Mouse (Mus musculus): Measurements from ENCODE around the gene Vamp8. TPM values are rescaled to one million over a fixed set of nuclear protein-coding genes. Genes with fewer than 3 reads are reported as not detected.

Vamp8 gene
- polyA plus RNA-seq, 1 experiment from 2014 or later = 69.6 TPM

GRCm38 (mm10) chr6:72374820-72375563, 15.5 kb downstream of the Vamp8 start:
- ATAC-seq (replicated peaks; ENCODE audit: insufficient number of reproducible peaks, low FRiP score, low TSS enrichment, low read depth) = no peak
- WGBS = 78% methylated on average over 15 of the region's 15 CpGs
- DNase-seq (ENCODE audit: low spot score) = no peak

GRCm38 (mm10) chr6:72374206-72374605, 16.3 kb downstream of the Vamp8 start:
- Histone ChIP-seq H3K4me2 (ENCODE audit: low read depth, low read length) (no peak overlapping the region), H3K9ac (replicated peaks; ENCODE audit: low read length) (no peak overlapping the region), H3K27me3 (ENCODE audit: control insufficient read depth, insufficient read depth, low read length) (no peaks in the 10 kb centered on the region; the same call in 1 of the 2 replicates), H3K36me3 (replicated peaks; ENCODE audit: control insufficient read depth, insufficient read depth, low read depth, low read length) (no peaks in the 10 kb centered on the region), H3K27ac (replicated peaks; ENCODE audit: low read depth, low read length) (no peak overlapping the region), H3K4me3 (ENCODE audit: low read depth, low read length) (no peak overlapping the region), H3K9me3 (replicated peaks; ENCODE audit: control insufficient read depth, low read length) (no peaks in the 10 kb centered on the region), H3K4me1 (ENCODE audit: control insufficient read depth, insufficient read depth, low read length) (no peaks in the 10 kb centered on the region)
- ATAC-seq (replicated peaks; ENCODE audit: insufficient number of reproducible peaks, low FRiP score, low TSS enrichment, low read depth) (no peak), DNase-seq (ENCODE audit: low spot score) (no peak)
- WGBS = 71% methylated on average over 7 of the region's 7 CpGs

More at GRCm38 (mm10) chr6:72374820-72375563, 15.5 kb downstream of the Vamp8 start:
- no peaks in the 10 kb centered on the region for H3K9me3 ChIP-seq (replicated peaks; ENCODE audit: control insufficient read depth, low read length)
- H3K36me3 ChIP-seq (replicated peaks; ENCODE audit: control insufficient read depth, insufficient read depth, low read depth, low read length) = no peaks in the 10 kb centered on the region
- no peaks in the 10 kb centered on the region for H3K4me1 ChIP-seq (ENCODE audit: control insufficient read depth, insufficient read depth, low read length)
- H3K27me3 ChIP-seq (ENCODE audit: control insufficient read depth, insufficient read depth, low read length) = peaks cover 2% of the 10 kb centered on the region; the same call in 1 of the 2 replicates
- H3K9ac ChIP-seq (replicated peaks; ENCODE audit: low read length) = no peak overlapping the region
- H3K4me2 ChIP-seq (ENCODE audit: low read depth, low read length) = no peak overlapping the region
- no peak overlapping the region for H3K4me3 ChIP-seq (ENCODE audit: low read depth, low read length)
- H3K27ac ChIP-seq (replicated peaks; ENCODE audit: low read depth, low read length) = no peak overlapping the region

GRCm38 (mm10) chr6:72373184-72373583, 17.3 kb downstream of the Vamp8 start:
- no peak for DNase-seq (ENCODE audit: low spot score)
- Histone ChIP-seq H3K27me3 (ENCODE audit: control insufficient read depth, insufficient read depth, low read length) (no peaks in the 10 kb centered on the region), H3K36me3 (replicated peaks; ENCODE audit: control insufficient read depth, insufficient read depth, low read depth, low read length) (no peaks in the 10 kb centered on the region), H3K27ac (replicated peaks; ENCODE audit: low read depth, low read length) (no peak overlapping the region), H3K9me3 (replicated peaks; ENCODE audit: control insufficient read depth, low read length) (no peaks in the 10 kb centered on the region), H3K9ac (replicated peaks; ENCODE audit: low read length) (no peak overlapping the region), H3K4me1 (ENCODE audit: control insufficient read depth, insufficient read depth, low read length) (no peaks in the 10 kb centered on the region), H3K4me3 (ENCODE audit: low read depth, low read length) (no peak overlapping the region), H3K4me2 (ENCODE audit: low read depth, low read length) (no peak overlapping the region)
- WGBS = 86% methylated on average over 4 of the region's 4 CpGs
- no peak for ATAC-seq (replicated peaks; ENCODE audit: insufficient number of reproducible peaks, low FRiP score, low TSS enrichment, low read depth)

- H3K9me3 ChIP-seq (replicated peaks; ENCODE audit: control insufficient read depth, low read length) = no peaks in the 10 kb centered on the region
- H3K36me3 ChIP-seq (replicated peaks; ENCODE audit: control insufficient read depth, insufficient read depth, low read depth, low read length) = no peaks in the 10 kb centered on the region
- no peak overlapping the region for H3K27ac ChIP-seq (replicated peaks; ENCODE audit: low read depth, low read length)
- no peak for ATAC-seq (replicated peaks; ENCODE audit: insufficient number of reproducible peaks, low FRiP score, low TSS enrichment, low read depth)
- H3K9ac ChIP-seq (replicated peaks; ENCODE audit: low read length) = no peak overlapping the region
- H3K27me3 ChIP-seq (ENCODE audit: control insufficient read depth, insufficient read depth, low read length) = no peaks in the 10 kb centered on the region
- WGBS = 20% methylated on average over 1 of the region's 1 CpGs
- H3K4me3 ChIP-seq (ENCODE audit: low read depth, low read length) = no peak overlapping the region
- DNase-seq (ENCODE audit: low spot score) = no peak
- H3K4me2 ChIP-seq (ENCODE audit: low read depth, low read length) = no peak overlapping the region
- H3K4me1 ChIP-seq (ENCODE audit: control insufficient read depth, insufficient read depth, low read length) = no peaks in the 10 kb centered on the region
Measured at GRCm38 (mm10) chr6:72371571-72371970, 18.9 kb downstream of the Vamp8 start.

GRCm38 (mm10) chr6:72371147-72371546, 19.4 kb downstream of the Vamp8 start:
- Histone ChIP-seq H3K4me3 (ENCODE audit: low read depth, low read length) (no peak overlapping the region), H3K4me2 (ENCODE audit: low read depth, low read length) (no peak overlapping the region), H3K4me1 (ENCODE audit: control insufficient read depth, insufficient read depth, low read length) (no peaks in the 10 kb centered on the region), H3K27me3 (ENCODE audit: control insufficient read depth, insufficient read depth, low read length) (no peaks in the 10 kb centered on the region), H3K36me3 (replicated peaks; ENCODE audit: control insufficient read depth, insufficient read depth, low read depth, low read length) (no peaks in the 10 kb centered on the region), H3K9me3 (replicated peaks; ENCODE audit: control insufficient read depth, low read length) (no peaks in the 10 kb centered on the region), H3K27ac (replicated peaks; ENCODE audit: low read depth, low read length) (no peak overlapping the region), H3K9ac (replicated peaks; ENCODE audit: low read length) (no peak overlapping the region)
- WGBS = 47% methylated on average over 5 of the region's 5 CpGs
- ATAC-seq (replicated peaks; ENCODE audit: insufficient number of reproducible peaks, low FRiP score, low TSS enrichment, low read depth) (no peak), DNase-seq (ENCODE audit: low spot score) (no peak)

GRCm38 (mm10) chr6:72370091-72370490, 20.4 kb downstream of the Vamp8 start:
- H3K27ac ChIP-seq (replicated peaks; ENCODE audit: low read depth, low read length) = no peak overlapping the region
- H3K9ac ChIP-seq (replicated peaks; ENCODE audit: low read length) = no peak overlapping the region
- H3K4me2 ChIP-seq (ENCODE audit: low read depth, low read length) = no peak overlapping the region
- WGBS = 83% methylated on average over 12 of the region's 12 CpGs
- H3K4me3 ChIP-seq (ENCODE audit: low read depth, low read length) = no peak overlapping the region
- H3K4me1 ChIP-seq (ENCODE audit: control insufficient read depth, insufficient read depth, low read length) = no peaks in the 10 kb centered on the region
- no peaks in the 10 kb centered on the region for H3K9me3 ChIP-seq (replicated peaks; ENCODE audit: control insufficient read depth, low read length)
- H3K36me3 ChIP-seq (replicated peaks; ENCODE audit: control insufficient read depth, insufficient read depth, low read depth, low read length) = no peaks in the 10 kb centered on the region
- H3K27me3 ChIP-seq (ENCODE audit: control insufficient read depth, insufficient read depth, low read length) = no peaks in the 10 kb centered on the region
- ATAC-seq (replicated peaks; ENCODE audit: insufficient number of reproducible peaks, low FRiP score, low TSS enrichment, low read depth) (no peak), DNase-seq (ENCODE audit: low spot score) (no peak)

GRCm38 (mm10) chr6:72369557-72369956, 20.9 kb downstream of the Vamp8 start:
- no peak overlapping the region for H3K9ac ChIP-seq (replicated peaks; ENCODE audit: low read length)
- no peak overlapping the region for H3K4me2 ChIP-seq (ENCODE audit: low read depth, low read length)
- no peak overlapping the region for H3K4me3 ChIP-seq (ENCODE audit: low read depth, low read length)
- no peaks in the 10 kb centered on the region for H3K9me3 ChIP-seq (replicated peaks; ENCODE audit: control insufficient read depth, low read length)
- no peak for ATAC-seq (replicated peaks; ENCODE audit: insufficient number of reproducible peaks, low FRiP score, low TSS enrichment, low read depth)
- no peaks in the 10 kb centered on the region for H3K4me1 ChIP-seq (ENCODE audit: control insufficient read depth, insufficient read depth, low read length)
- H3K27ac ChIP-seq (replicated peaks; ENCODE audit: low read depth, low read length) = no peak overlapping the region
- H3K27me3 ChIP-seq (ENCODE audit: control insufficient read depth, insufficient read depth, low read length) = no peaks in the 10 kb centered on the region
- WGBS = 83% methylated on average over 4 of the region's 4 CpGs
- DNase-seq (ENCODE audit: low spot score) = no peak
- H3K36me3 ChIP-seq (replicated peaks; ENCODE audit: control insufficient read depth, insufficient read depth, low read depth, low read length) = no peaks in the 10 kb centered on the region

- H3K27ac ChIP-seq (replicated peaks; ENCODE audit: low read depth, low read length) = no peak overlapping the region
- H3K27me3 ChIP-seq (ENCODE audit: control insufficient read depth, insufficient read depth, low read length) = no peaks in the 10 kb centered on the region
- no peaks in the 10 kb centered on the region for H3K36me3 ChIP-seq (replicated peaks; ENCODE audit: control insufficient read depth, insufficient read depth, low read depth, low read length)
- DNase-seq (ENCODE audit: low spot score) (no peak), ATAC-seq (replicated peaks; ENCODE audit: insufficient number of reproducible peaks, low FRiP score, low TSS enrichment, low read depth) (no peak)
- no peak overlapping the region for H3K4me2 ChIP-seq (ENCODE audit: low read depth, low read length)
- no peaks in the 10 kb centered on the region for H3K9me3 ChIP-seq (replicated peaks; ENCODE audit: control insufficient read depth, low read length)
- H3K9ac ChIP-seq (replicated peaks; ENCODE audit: low read length) = no peak overlapping the region
- WGBS = 79% methylated on average over 4 of the region's 4 CpGs
- no peak overlapping the region for H3K4me3 ChIP-seq (ENCODE audit: low read depth, low read length)
- no peaks in the 10 kb centered on the region for H3K4me1 ChIP-seq (ENCODE audit: control insufficient read depth, insufficient read depth, low read length)
Measured at GRCm38 (mm10) chr6:72367460-72367974, 23.0 kb downstream of the Vamp8 start.

Measured in embryonic facial prominence, embryonic 11.5 days (tissue).